Mouse (Mus musculus) right cerebral cortex, postnatal 10 days (tissue): Measurements from ENCODE around the gene Atxn1.

Source experiments
- DNase-seq, 2 experiments: peaks; one replicate each; pipeline ENCODE4 v3.0.0; 2021; ENCODE audit warnings: low spot score in 2 of 2

Gene Atxn1

GRCm38 (mm10) chr13:45582294-45582693 is 382.5 kb downstream of the Atxn1 start:
- DNase-seq: no peak

DNA sequence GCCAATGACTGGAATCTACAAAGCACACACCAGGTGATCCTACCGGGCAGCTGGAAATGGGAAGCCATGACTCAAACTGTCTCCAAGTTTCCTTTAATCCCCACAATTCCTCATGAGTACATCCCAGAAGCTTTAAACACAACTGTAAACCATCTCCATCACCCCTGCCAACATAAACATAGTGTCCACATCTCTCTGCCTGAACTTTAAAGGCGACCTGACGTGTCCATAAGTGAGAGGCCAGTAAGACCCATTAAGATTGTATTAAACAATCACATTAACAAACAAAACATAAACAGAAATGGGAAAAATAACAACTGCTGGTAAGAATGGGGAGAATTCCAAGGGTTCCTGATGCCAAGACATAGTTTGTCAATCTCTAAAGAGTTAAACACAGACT is 385.1 kb downstream of the Atxn1 start:
- no peak for DNase-seq

DNA sequence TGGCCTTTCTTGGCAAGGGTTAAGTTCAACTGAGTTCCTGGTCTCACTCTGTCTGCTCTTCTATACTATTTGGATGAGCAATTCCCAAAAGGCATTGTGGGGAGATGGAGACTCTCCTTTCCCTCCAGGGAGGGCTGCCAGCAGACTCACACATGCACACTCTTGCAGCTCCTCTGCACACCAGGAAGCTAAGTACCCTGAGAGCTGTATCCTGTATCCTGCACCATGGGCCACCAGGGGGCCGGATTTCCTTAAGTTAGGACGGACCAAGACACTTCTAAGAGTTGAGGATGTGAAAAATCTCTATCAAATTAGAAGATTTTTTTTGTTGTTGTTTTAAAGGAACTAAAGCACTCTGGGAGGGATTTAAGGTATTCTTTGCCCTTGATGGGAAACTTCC is 387.0 kb downstream of the Atxn1 start:
- DNase-seq: peak in 1 of 2 experiments; percentile 41

DNA sequence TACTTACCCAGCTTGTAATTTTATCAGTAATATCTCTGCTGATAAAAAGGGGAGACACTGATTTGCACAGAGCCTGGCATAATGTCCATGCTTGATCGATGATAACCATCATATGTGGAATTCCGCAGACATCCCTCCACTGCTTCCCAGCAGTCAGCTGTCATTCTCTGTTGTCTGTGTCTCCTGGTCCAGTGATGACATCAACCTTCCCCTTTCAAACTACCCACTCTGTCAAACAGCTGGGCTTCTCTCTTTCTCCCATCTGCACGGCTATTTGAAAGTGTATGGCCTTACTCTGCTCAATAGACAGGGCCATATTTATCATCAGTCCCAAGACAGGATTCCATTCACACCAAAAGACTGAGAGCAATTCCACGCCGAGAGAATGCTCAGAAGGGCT is 387.4 kb downstream of the Atxn1 start:
- DNase-seq: no peak

- no peak for DNase-seq
These were observed 388.6 kb downstream of the Atxn1 start for GRCm38 (mm10) chr13:45576185-45576584.

DNA sequence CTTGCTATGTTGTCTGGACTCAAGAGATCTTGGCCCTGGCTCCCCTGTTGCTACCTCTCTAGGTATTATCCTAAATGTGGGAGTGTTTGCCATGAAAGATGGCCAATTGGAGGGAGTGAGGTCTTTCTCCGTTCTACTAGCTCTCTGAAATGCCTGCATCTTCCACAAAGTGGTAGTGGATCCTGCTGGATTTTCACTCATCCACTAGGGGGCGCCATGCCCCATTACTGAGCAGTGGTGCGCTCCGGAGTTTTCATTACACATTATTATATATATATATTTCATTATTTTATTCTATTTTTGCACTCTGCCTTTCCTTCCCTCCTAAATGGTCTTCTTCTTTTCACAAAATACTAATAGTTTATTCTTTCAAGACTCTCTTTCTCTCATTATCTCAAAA is 392.0 kb downstream of the Atxn1 start:
- peak; percentile 79 to 86 for DNase-seq

- DNase-seq: peak; percentile 90 to 91
These were observed 393.0 kb downstream of the Atxn1 start for GRCm38 (mm10) chr13:45571795-45572262.

- no peak for DNase-seq
These were observed 394.9 kb downstream of the Atxn1 start for GRCm38 (mm10) chr13:45569932-45570331.

- no peak for DNase-seq
These were observed 399.9 kb downstream of the Atxn1 start for GRCm38 (mm10) chr13:45564946-45565345.

DNA sequence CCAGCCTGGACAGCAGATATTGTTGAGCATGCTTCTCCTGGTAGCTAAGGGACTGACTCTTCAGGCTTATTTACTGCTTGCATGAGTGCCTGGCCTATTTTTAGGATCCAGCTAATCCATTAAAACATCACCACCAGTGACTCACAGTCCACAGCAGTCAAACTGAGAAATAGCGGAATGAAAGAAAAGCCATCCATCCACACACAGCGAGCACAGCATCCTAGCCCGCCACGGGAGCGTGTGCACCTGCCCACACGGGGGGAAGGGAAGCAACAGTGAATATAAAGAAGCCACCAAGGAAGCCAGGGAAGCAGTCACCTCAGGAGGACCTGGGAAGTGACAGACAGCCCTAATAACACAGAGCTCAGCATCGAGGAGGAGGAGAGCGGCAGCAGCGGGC is 402.8 kb downstream of the Atxn1 start:
- DNase-seq: no peak

- DNase-seq: no peak
These were observed 404.3 kb downstream of the Atxn1 start for GRCm38 (mm10) chr13:45560543-45560942.

- no peak for DNase-seq
These were observed 405.6 kb downstream of the Atxn1 start for GRCm38 (mm10) chr13:45559258-45559657.

GRCm38 (mm10) chr13:45558367-45558766 is 406.4 kb downstream of the Atxn1 start:
- DNase-seq: no peak

DNA sequence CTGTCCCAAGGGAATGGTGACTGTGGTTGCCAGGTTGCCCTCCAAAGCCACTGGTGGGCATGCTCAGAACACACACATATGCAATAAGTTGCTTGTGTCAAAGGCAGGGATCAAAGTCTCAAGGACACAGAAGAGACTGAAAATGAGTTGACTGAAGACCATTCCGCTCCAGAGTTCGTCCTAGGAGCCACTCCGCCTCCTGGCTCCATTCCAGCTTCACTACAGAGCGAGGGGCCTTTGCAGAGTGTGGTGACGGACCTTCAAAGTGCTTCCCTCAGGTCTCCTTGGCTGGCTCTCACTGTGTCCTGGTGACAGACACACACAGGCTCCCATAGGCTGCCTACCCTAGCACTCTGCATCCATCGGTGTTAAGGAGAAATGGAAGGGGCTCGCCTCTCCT is 411.1 kb downstream of the Atxn1 start:
- DNase-seq: no peak

- no peak for DNase-seq
These were observed 417.3 kb downstream of the Atxn1 start for GRCm38 (mm10) chr13:45547549-45547948.

DNA sequence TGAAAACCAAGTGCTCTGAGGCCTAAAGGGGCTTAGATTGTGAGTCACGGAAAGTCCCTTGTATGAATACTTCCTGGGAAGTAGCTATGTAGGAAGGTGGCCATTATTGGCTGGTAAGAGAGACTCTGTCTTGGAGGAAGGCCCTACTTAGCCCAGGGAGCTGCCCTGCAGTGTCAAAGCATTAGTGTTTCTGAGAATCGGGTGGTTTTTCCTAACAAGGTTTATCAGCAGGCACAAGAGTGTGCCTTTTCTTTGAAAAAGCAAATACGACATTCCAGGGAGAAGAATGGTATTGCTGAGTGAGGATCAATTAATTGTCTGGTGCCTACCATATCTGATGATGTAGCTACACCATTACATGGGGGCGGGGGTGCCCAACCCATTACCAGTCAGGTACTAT is 417.9 kb downstream of the Atxn1 start:
- DNase-seq: no peak

GRCm38 (mm10) chr13:45545974-45546373 is 418.8 kb downstream of the Atxn1 start:
- DNase-seq: no peak

DNA sequence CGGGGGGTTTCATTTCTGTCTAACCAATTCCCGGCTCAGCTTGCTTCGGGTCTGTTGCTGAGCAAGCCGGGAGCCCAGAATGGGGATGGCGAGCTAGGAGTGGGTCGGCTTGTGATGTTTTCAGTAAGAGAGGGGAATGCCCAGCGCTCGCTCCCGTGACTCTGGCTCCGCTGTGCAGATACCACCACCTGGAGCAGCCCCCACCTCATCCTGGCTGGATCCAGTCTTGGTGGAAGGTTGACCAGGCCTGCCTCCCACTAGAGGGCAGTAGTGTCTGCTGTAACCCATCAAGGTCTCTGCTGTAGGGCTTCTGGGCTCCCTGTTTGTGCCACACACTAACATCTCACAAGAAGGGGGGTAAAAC is 425.6 kb downstream of the Atxn1 start:
- DNase-seq: peak; percentile 88 to 90

GRCm38 (mm10) chr13:45538532-45539204 is 426.1 kb downstream of the Atxn1 start:
- DNase-seq: peak; percentile 90 to 91

DNA sequence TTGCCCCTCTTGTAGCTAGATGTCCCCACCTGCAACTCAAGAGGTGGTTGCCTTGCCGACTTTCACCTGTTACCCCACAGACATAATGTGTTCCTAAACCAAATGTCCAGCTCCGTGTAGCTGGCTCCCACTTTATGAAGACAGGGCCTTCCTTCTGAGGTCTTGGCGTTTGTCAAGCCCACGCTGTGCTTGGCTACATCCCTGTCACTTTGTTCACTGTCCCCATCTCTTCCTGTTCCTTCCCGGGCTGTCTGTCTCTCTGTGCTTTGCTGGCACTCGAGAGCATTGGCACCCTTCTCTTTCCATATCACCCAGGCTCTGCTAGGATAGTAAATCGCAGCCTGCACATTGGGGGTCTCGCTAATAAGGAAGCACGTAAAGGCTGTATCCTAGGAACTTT is 426.7 kb downstream of the Atxn1 start:
- DNase-seq: no peak

- no peak for DNase-seq
These were observed 427.7 kb downstream of the Atxn1 start for GRCm38 (mm10) chr13:45537110-45537509.

DNA sequence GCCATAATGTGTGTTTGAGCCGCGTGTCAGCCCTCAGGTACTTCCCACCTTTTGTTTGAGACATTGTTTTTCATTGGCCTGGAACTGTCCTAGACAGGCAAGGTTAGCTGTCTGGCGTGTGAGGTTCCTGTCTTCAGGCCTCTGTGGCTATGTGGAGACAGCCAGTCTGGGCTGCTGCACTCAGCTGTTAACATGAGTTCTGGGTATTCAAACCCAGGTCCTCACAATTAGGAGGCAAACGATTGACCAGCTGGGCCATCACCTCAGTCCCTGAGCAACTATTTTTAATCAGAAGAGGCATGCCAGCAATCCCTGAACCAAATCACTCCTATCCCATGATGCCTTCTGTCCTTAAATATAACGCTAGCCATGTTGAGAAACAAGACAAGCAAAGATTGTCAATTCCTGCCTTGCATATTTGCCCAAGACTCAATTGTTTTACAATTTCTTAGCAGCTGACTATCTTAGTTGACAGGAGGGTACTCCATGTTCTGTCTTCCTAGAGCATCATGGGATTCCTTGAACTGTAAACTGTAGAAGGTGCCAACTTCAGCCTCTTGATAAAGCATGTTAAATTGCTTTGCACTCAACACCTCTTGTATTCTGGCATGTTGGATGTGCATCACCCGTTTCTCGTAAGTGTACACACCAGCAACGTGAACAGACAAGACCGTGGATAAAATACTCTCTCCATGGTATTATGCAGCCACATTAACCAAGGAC is 428.9 kb downstream of the Atxn1 start:
- DNase-seq: no peak

DNA sequence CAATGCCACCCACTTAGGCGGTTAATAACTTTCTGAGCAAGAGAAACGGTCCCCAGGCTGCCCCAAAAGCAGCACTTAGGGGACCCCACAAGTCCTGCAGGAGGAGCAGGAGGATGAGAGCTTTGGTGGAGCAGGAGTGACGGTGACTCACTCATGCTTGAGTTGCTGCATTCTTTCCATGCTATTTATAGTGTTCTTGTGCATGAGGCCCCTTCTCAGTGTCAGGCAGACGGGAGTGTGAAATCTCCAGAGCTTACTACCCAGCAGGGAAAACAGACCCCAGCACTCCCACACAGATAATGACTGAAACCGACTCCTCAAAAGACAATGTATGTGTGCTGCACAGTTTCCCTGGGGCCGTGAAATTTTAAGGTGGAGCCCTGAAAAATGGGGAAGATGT is 434.1 kb downstream of the Atxn1 start:
- DNase-seq: peak; percentile 41 to 71
